27 mouse cellular contexts compared by ENCODE assay signal in genomic region chr3:47197584-47197983, GRCm38 (mm10).
"Had no signal": no experiment of that assay in that cellular context is flagged by ENCODE, and none has a peak within 500 bp of the region (broad histone marks: within the 10 kb centered on the region; RNA-seq: fewer than 3 reads in every experiment).

No protein-coding gene starts in this region.

- ATAC-seq: forebrain, embryonic 13.5 days; forebrain, embryonic 14.5 days; forebrain, embryonic 15.5 days; forebrain, postnatal 0 days had no signal

- H3K36me3 ChIP-seq: embryonic facial prominence, embryonic 10.5 days; embryonic facial prominence, embryonic 12.5 days; embryonic facial prominence, embryonic 13.5 days; embryonic facial prominence, embryonic 15.5 days; forebrain, embryonic 10.5 days; forebrain, embryonic 12.5 days; forebrain, embryonic 15.5 days; heart, embryonic 10.5 days had no signal

- H3K4me1 ChIP-seq: embryonic facial prominence, embryonic 10.5 days; embryonic facial prominence, embryonic 12.5 days; embryonic facial prominence, embryonic 13.5 days; embryonic facial prominence, embryonic 15.5 days; forebrain, embryonic 10.5 days; forebrain, embryonic 12.5 days; forebrain, embryonic 13.5 days; forebrain, embryonic 15.5 days; heart, embryonic 10.5 days had no signal

- H3K9ac ChIP-seq: embryonic facial prominence, embryonic 12.5 days; embryonic facial prominence, embryonic 13.5 days; embryonic facial prominence, embryonic 15.5 days; forebrain, embryonic 12.5 days; forebrain, embryonic 13.5 days; forebrain, embryonic 15.5 days; forebrain, postnatal 0 days had no signal

- H3K9me3 ChIP-seq: embryonic facial prominence, embryonic 10.5 days; embryonic facial prominence, embryonic 12.5 days; embryonic facial prominence, embryonic 13.5 days; embryonic facial prominence, embryonic 15.5 days; forebrain, embryonic 10.5 days; forebrain, embryonic 12.5 days; forebrain, embryonic 13.5 days; forebrain, embryonic 15.5 days; heart, embryonic 10.5 days had no signal

- H3K4me2 ChIP-seq: embryonic facial prominence, embryonic 12.5 days; embryonic facial prominence, embryonic 13.5 days; embryonic facial prominence, embryonic 15.5 days; forebrain, embryonic 12.5 days; forebrain, embryonic 13.5 days; forebrain, embryonic 15.5 days had no signal

- H3K4me3 ChIP-seq: embryonic facial prominence, embryonic 10.5 days; embryonic facial prominence, embryonic 12.5 days; embryonic facial prominence, embryonic 13.5 days; embryonic facial prominence, embryonic 15.5 days; erythroblast, embryonic 14.5 days; forebrain, embryonic 10.5 days; forebrain, embryonic 12.5 days; forebrain, embryonic 13.5 days; forebrain, embryonic 15.5 days; gastrocnemius, adult 2 months; heart, adult 2 months; heart, embryonic 10.5 days had no signal

- H3K27ac ChIP-seq: embryonic facial prominence, embryonic 10.5 days; embryonic facial prominence, embryonic 12.5 days; embryonic facial prominence, embryonic 13.5 days; embryonic facial prominence, embryonic 15.5 days; forebrain, embryonic 10.5 days; forebrain, embryonic 12.5 days; forebrain, embryonic 13.5 days; forebrain, embryonic 15.5 days; gastrocnemius, adult 2 months; heart, adult 2 months; heart, embryonic 10.5 days had no signal

- H3K27me3 ChIP-seq: embryonic facial prominence, embryonic 12.5 days; embryonic facial prominence, embryonic 13.5 days; embryonic facial prominence, embryonic 15.5 days; forebrain, embryonic 12.5 days; forebrain, embryonic 13.5 days; forebrain, embryonic 15.5 days had no signal

- DNase-seq: cerebellum, adult 9-10 months; cerebellum, adult 9-11 months; cerebellum, postnatal 10 days; cerebellum, postnatal 14 days; cerebellum, postnatal 25 days; cerebellum, postnatal 36 days; embryo, embryonic 11 days; forebrain, postnatal 0 days; gastrocnemius, adult 2 months; gastrocnemius, postnatal 10 days; gastrocnemius, postnatal 14 days; gastrocnemius, postnatal 25 days; gastrocnemius, postnatal 36 days; heart, adult 11 months; heart, adult 18-20 months; heart, adult 2 months had no signal
